Mouse (Mus musculus) ES-Bruce4 (cell line): ENCODE results near the gene Pdx1. TPM values are rescaled to one million over a fixed set of nuclear protein-coding genes. Genes with fewer than 3 reads are reported as not detected.

Experiments used
- H3K27ac ChIP-seq: 2 replicates; pipeline ENCODE4 v1.5.1; 2012; ENCODE audit warnings: low read length, inconsistent platforms; ENCODE audit not compliant: insufficient read depth
- H3K27me3 ChIP-seq: 2 replicates; pipeline ENCODE4 v1.6.1; 2012; ENCODE audit warnings: mild to moderate bottlenecking, low read length, inconsistent platforms; ENCODE audit not compliant: control insufficient read depth, poor library complexity, insufficient read depth, severe bottlenecking
- H3K36me3 ChIP-seq: 2 replicates; pipeline ENCODE4 v1.6.1; 2012; ENCODE audit warnings: inconsistent platforms, mild to moderate bottlenecking, low read length, moderate library complexity; ENCODE audit not compliant: control insufficient read depth, poor library complexity, insufficient read depth, severe bottlenecking
- H3K4me1 ChIP-seq: one replicate; pipeline ENCODE4 v1.8.1; 2011; ENCODE audit warnings: low read length; ENCODE audit not compliant: control insufficient read depth, insufficient read depth
- H3K4me3 ChIP-seq: 2 replicates; pipeline ENCODE4 v1.5.1; 2011; ENCODE audit warnings: low read depth, mild to moderate bottlenecking, low read length
- H3K9ac ChIP-seq: 2 replicates; pipeline ENCODE4 v1.6.1; 2012; ENCODE audit warnings: low read depth, mild to moderate bottlenecking, inconsistent platforms; ENCODE audit not compliant: poor library complexity, severe bottlenecking
- H3K9me3 ChIP-seq: replicated peaks from 2 replicates; pipeline ENCODE4 v1.6.1; 2012; ENCODE audit warnings: mild to moderate bottlenecking, low read length, inconsistent platforms; ENCODE audit not compliant: control insufficient read depth, poor library complexity, insufficient read depth, severe bottlenecking
- CTCF ChIP-seq: IDR thresholded peaks from one replicate; pipeline ENCODE4 v1.8.1; 2011; ENCODE audit warnings: low read depth, low read length
- EP300 ChIP-seq: IDR thresholded peaks from 2 replicates; pipeline ENCODE4 v1.6.1; 2011; ENCODE audit warnings: low read depth, low read length; ENCODE audit not compliant: insufficient read depth
- POLR2A ChIP-seq: IDR thresholded peaks from one replicate; pipeline ENCODE4 v1.8.1; 2011; ENCODE audit warnings: low read length; ENCODE audit not compliant: insufficient read depth
- polyA plus RNA-seq: library from polyadenylated mRNA; stranded (reverse); fragments of >200 nt; gene quantifications from 2 replicates; pipeline ENCODE4 v1.2.4, GENCODE M21; 2011; ENCODE audit warnings: low read depth; ENCODE audit not compliant: missing spikeins, insufficient read depth, insufficient read length

Gene Pdx1
- polyA plus RNA-seq, 1 experiment, result not detected

GRCm38 (mm10) chr5:147260778-147261177, 9.0 kb upstream of the Pdx1 start:
- H3K36me3 ChIP-seq, result no peaks in the 10 kb centered on the region
- no peaks in the 10 kb centered on the region for H3K9me3 ChIP-seq
- no peak overlapping the region for H3K9ac ChIP-seq
- no peak overlapping the region for H3K4me3 ChIP-seq
- H3K27me3 ChIP-seq, result no peaks in the 10 kb centered on the region
- H3K27ac ChIP-seq, result no peak overlapping the region
- TF ChIP-seq CTCF (no peak), POLR2A (no peak), EP300 (no peak)
- H3K4me1 ChIP-seq, result no peaks in the 10 kb centered on the region

GRCm38 (mm10) chr5:147261899-147262541, 7.7 kb upstream of the Pdx1 start:
- H3K4me1 ChIP-seq, result no peaks in the 10 kb centered on the region
- H3K27me3 ChIP-seq, result no peaks in the 10 kb centered on the region
- no peaks in the 10 kb centered on the region for H3K9me3 ChIP-seq
- H3K4me3 ChIP-seq, result no peak overlapping the region
- H3K27ac ChIP-seq, result no peak overlapping the region
- H3K36me3 ChIP-seq, result no peaks in the 10 kb centered on the region
- TF ChIP-seq EP300 (no peak), CTCF (no peak), POLR2A (no peak)
- H3K9ac ChIP-seq, result no peak overlapping the region

- H3K27me3 ChIP-seq, result peaks cover 7% of the 10 kb centered on the region
These were observed 5.8 kb upstream of the Pdx1 start for GRCm38 (mm10) chr5:147263945-147264344.

GRCm38 (mm10) chr5:147267434-147267833, 2.3 kb upstream of the Pdx1 start:
- H3K9ac ChIP-seq, result no peak overlapping the region
- no peak overlapping the region for H3K4me3 ChIP-seq
- no peaks in the 10 kb centered on the region for H3K4me1 ChIP-seq
- no peaks in the 10 kb centered on the region for H3K9me3 ChIP-seq
- H3K27ac ChIP-seq, result no peak overlapping the region
- H3K36me3 ChIP-seq, result no peaks in the 10 kb centered on the region
- H3K27me3 ChIP-seq, result peaks cover 11% of the 10 kb centered on the region
- no peak for TF ChIP-seq POLR2A
- no peak for TF ChIP-seq CTCF
- no peak for TF ChIP-seq EP300

More at GRCm38 (mm10) chr5:147263945-147264344, 5.8 kb upstream of the Pdx1 start:
- no peak overlapping the region for H3K27ac ChIP-seq
- no peaks in the 10 kb centered on the region for H3K36me3 ChIP-seq
- H3K4me1 ChIP-seq, result no peaks in the 10 kb centered on the region
- TF ChIP-seq EP300 (no peak), POLR2A (no peak), CTCF (no peak)
- no peak overlapping the region for H3K9ac ChIP-seq
- no peak overlapping the region for H3K4me3 ChIP-seq
- no peaks in the 10 kb centered on the region for H3K9me3 ChIP-seq

- TF ChIP-seq POLR2A, result no peak
- TF ChIP-seq CTCF, result no peak
- no peak for TF ChIP-seq EP300
- no peaks in the 10 kb centered on the region for H3K9me3 ChIP-seq
These were observed 1.0 kb upstream of the Pdx1 start for GRCm38 (mm10) chr5:147268728-147269127.

GRCm38 (mm10) chr5:147269371-147269770, 388 bp upstream of the Pdx1 start:
- Histone ChIP-seq H3K9ac (no peak overlapping the region), H3K4me1 (no peaks in the 10 kb centered on the region), H3K27me3 (peaks cover 16% of the 10 kb centered on the region), H3K9me3 (no peaks in the 10 kb centered on the region), H3K4me3 (no peak overlapping the region), H3K36me3 (no peaks in the 10 kb centered on the region), H3K27ac (no peak overlapping the region)
- TF ChIP-seq POLR2A, result no peak
- no peak for TF ChIP-seq EP300
- no peak for TF ChIP-seq CTCF

More at GRCm38 (mm10) chr5:147268728-147269127, 1.0 kb upstream of the Pdx1 start:
- Histone ChIP-seq H3K4me1 (no peaks in the 10 kb centered on the region), H3K9ac (no peak overlapping the region), H3K36me3 (no peaks in the 10 kb centered on the region), H3K27ac (no peak overlapping the region), H3K4me3 (no peak overlapping the region), H3K27me3 (peaks cover 11% of the 10 kb centered on the region)
